In the genomic region with DNA sequence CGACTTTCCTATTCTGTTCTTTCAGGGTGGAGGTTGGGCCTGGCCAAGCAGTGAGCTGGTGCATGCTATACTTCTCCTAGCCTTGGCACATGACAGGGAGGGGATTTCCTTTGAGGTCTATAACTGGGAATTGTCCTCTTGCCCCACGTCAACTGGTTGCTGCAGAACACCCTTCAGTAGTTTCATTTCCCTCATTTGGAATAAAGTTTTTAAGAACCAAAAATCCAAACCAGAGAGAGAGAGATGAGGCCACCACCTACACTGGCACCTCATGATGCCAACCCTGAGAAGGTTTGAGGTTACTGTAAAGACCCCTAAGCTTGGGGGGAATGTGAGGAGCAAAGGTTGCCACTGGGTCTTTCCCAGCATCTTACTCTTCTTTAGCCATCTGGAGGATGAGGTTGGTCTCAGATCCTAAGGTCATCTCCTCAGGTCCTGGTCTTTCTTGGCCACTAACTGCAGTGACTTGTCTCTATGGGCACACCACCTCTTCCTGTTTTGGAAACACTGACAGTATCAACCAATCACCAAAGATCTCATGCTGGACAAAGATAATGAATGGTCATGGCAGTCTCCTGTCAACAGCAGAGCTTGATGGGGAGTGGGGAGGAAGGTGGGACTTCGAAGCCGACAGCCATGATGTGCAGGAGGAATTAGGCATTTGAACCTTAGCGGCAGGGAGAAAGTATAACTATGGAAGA, we compare ENCODE assay signal across 22 mouse cellular contexts. TPM values are rescaled to one million over a fixed set of nuclear protein-coding genes. Genes with fewer than 3 reads are reported as not detected.
DNase-seq lines count a peak whose midpoint lies in the region; ATAC-seq lines count a peak whose summit lies in the region.
"Had no signal": no experiment of that assay in that cellular context is flagged by ENCODE, and none has a peak within 500 bp of the region (broad histone marks: within the 10 kb centered on the region; RNA-seq: fewer than 3 reads in every experiment).

No protein-coding gene starts in this region.

- no peak overlapping the region for H3K27ac ChIP-seq in midbrain, embryonic 11.5 days (ENCODE audit: low read depth, low read length)
- H3K27ac ChIP-seq in midbrain, embryonic 15.5 days, result no peak overlapping the region
- H3K27ac ChIP-seq in hindbrain, embryonic 12.5 days, result no peak overlapping the region
- H3K27ac ChIP-seq: embryonic facial prominence, embryonic 10.5 days; limb, embryonic 12.5 days had no signal

- WGBS in midbrain, embryonic 11.5 days, result 89% methylated on average over 5 of the region's 5 CpGs
- 94% methylated on average over 5 of the region's 5 CpGs for WGBS in midbrain, embryonic 15.5 days
- WGBS in hindbrain, embryonic 12.5 days, result 89% methylated on average over 5 of the region's 5 CpGs

- H3K36me3 ChIP-seq in midbrain, embryonic 11.5 days (ENCODE audit: control insufficient read depth, insufficient read depth, low read length), result no peaks in the 10 kb centered on the region
- H3K36me3 ChIP-seq in midbrain, embryonic 15.5 days (replicated peaks), result no peaks in the 10 kb centered on the region
- H3K36me3 ChIP-seq in hindbrain, embryonic 12.5 days, result no peaks in the 10 kb centered on the region
- H3K36me3 ChIP-seq: embryonic facial prominence, embryonic 10.5 days; limb, embryonic 12.5 days had no signal

- no peak overlapping the region for H3K4me3 ChIP-seq in midbrain, embryonic 11.5 days (ENCODE audit: low read depth, low read length)
- H3K4me3 ChIP-seq in midbrain, embryonic 15.5 days, result no peak overlapping the region
- no peak overlapping the region for H3K4me3 ChIP-seq in hindbrain, embryonic 12.5 days
- H3K4me3 ChIP-seq: embryonic facial prominence, embryonic 10.5 days; limb, embryonic 12.5 days had no signal

- no peaks in the 10 kb centered on the region for H3K9me3 ChIP-seq in midbrain, embryonic 11.5 days (ENCODE audit: control insufficient read depth, low read length)
- no peaks in the 10 kb centered on the region for H3K9me3 ChIP-seq in midbrain, embryonic 15.5 days
- no peaks in the 10 kb centered on the region for H3K9me3 ChIP-seq in hindbrain, embryonic 12.5 days (replicated peaks)
- H3K9me3 ChIP-seq: limb, embryonic 12.5 days had no signal

- DNase-seq in heart, adult 18-20 months, result peak; percentile 26 to 74
- no peak for DNase-seq in heart, postnatal 25 days (ENCODE audit: low spot score)
- peak; percentile 4 for DNase-seq in midbrain, embryonic 11.5 days (ENCODE audit: low spot score, missing footprints)
- peak; percentile 50 for DNase-seq in skeletal muscle tissue, adult 2 months (ENCODE audit: low read depth, low spot score)
- DNase-seq in right cerebral cortex, postnatal 4 days, result no peak
- DNase-seq: adrenal gland, postnatal 36 days; cerebellum, postnatal 36 days; heart, postnatal 4 days; kidney, adult 8-10 months; kidney, postnatal 25 days had no signal

- H3K27me3 ChIP-seq in midbrain, embryonic 11.5 days (ENCODE audit: control insufficient read depth, insufficient read depth, low read length), result no peaks in the 10 kb centered on the region
- H3K27me3 ChIP-seq in midbrain, embryonic 15.5 days (replicated peaks), result no peaks in the 10 kb centered on the region
- H3K27me3 ChIP-seq in hindbrain, embryonic 12.5 days, result no peaks in the 10 kb centered on the region
- H3K27me3 ChIP-seq: limb, embryonic 12.5 days had no signal

- intact Hi-C loops in heart, postnatal 25 days (cut with DNase I), result no loop called here

- no peaks in the 10 kb centered on the region for H3K4me1 ChIP-seq in midbrain, embryonic 11.5 days (ENCODE audit: control insufficient read depth, insufficient read depth, low read length)
- H3K4me1 ChIP-seq in midbrain, embryonic 15.5 days, result no peaks in the 10 kb centered on the region
- H3K4me1 ChIP-seq in hindbrain, embryonic 12.5 days, result no peaks in the 10 kb centered on the region
- H3K4me1 ChIP-seq: embryonic facial prominence, embryonic 10.5 days; limb, embryonic 12.5 days had no signal

- no peak for ATAC-seq in midbrain, embryonic 11.5 days (ENCODE audit: low FRiP score)
- ATAC-seq in midbrain, embryonic 15.5 days (replicated peaks), result no peak
- ATAC-seq in granulocyte monocyte progenitor cell, adult 5-6 weeks (replicated peaks; ENCODE audit: poor library complexity, severe bottlenecking), result peak; percentile 93
- ATAC-seq in hindbrain, embryonic 12.5 days (ENCODE audit: low FRiP score), result no peak
- ATAC-seq: activated CD4-positive, CD25-positive, alpha-beta regulatory T cell, adult 4 months; forebrain, embryonic 14.5 days; midbrain, embryonic 16.5 days; Patski had no signal

- H3K4me2 ChIP-seq in midbrain, embryonic 11.5 days, result no peak overlapping the region
- no peak overlapping the region for H3K4me2 ChIP-seq in midbrain, embryonic 15.5 days
- no peak overlapping the region for H3K4me2 ChIP-seq in hindbrain, embryonic 12.5 days (replicated peaks)
- H3K4me2 ChIP-seq: heart, embryonic 11.5 days; limb, embryonic 12.5 days had no signal

- H3K9ac ChIP-seq in midbrain, embryonic 11.5 days (ENCODE audit: low read length), result no peak overlapping the region
- H3K9ac ChIP-seq in midbrain, embryonic 15.5 days, result no peak overlapping the region
- no peak overlapping the region for H3K9ac ChIP-seq in hindbrain, embryonic 12.5 days
- H3K9ac ChIP-seq: limb, embryonic 12.5 days had no signal

RNA-seq across cellular contexts. Expression of a gene that starts 5.8 kb away (rescaled TPM):
- total RNA-seq in heart, adult 18-20 months (2021), result 1 to 10 TPM; 3.6 to 4.9 TPM
- 1 to 10 TPM; 5.3 to 5.6 TPM for total RNA-seq in heart, postnatal 25 days (2021)
- 7.4 and 10.3 TPM in 2 replicates for polyA plus RNA-seq in midbrain, embryonic 11.5 days (2014; fragmentation: Nextera tagmentation; extraction: Ambion mirVana)
- polyA plus RNA-seq in midbrain, embryonic 15.5 days (2015; fragmentation: Nextera tagmentation; extraction: Ambion mirVana), result 8.4 and 8.6 TPM in 2 replicates
- 185 and 192 TPM in 2 replicates for total RNA-seq in granulocyte monocyte progenitor cell, adult 5-6 weeks (2014; fragmentation: Nextera tagmentation)
- total RNA-seq in granulocyte monocyte progenitor cell, adult 5-6 weeks (2017), result 110 and 119 TPM in 2 replicates
- 9.8 and 10.1 TPM in 2 replicates for polyA plus RNA-seq in hindbrain, embryonic 12.5 days (2016; fragmentation: Nextera tagmentation; extraction: Ambion mirVana)
- polyA plus RNA-seq: C2C12, Patski had no signal

RNA-seq across cellular contexts. Expression of a gene that starts 8.4 kb away (rescaled TPM):
- total RNA-seq in heart, adult 18-20 months (2021), result not detected
- total RNA-seq in heart, postnatal 25 days (2021), result not detected
- 0.23 TPM in 1 of 2 replicates, not detected in the other for polyA plus RNA-seq in midbrain, embryonic 11.5 days (2014; fragmentation: Nextera tagmentation; extraction: Ambion mirVana)
- polyA plus RNA-seq in midbrain, embryonic 15.5 days (2015; fragmentation: Nextera tagmentation; extraction: Ambion mirVana), result not detected in 2 replicates
- total RNA-seq in granulocyte monocyte progenitor cell, adult 5-6 weeks (2014; fragmentation: Nextera tagmentation), result 102 and 159 TPM in 2 replicates
- total RNA-seq in granulocyte monocyte progenitor cell, adult 5-6 weeks (2017), result 86.7 and 90.4 TPM in 2 replicates
- polyA plus RNA-seq in hindbrain, embryonic 12.5 days (2016; fragmentation: Nextera tagmentation; extraction: Ambion mirVana), result 0.26 TPM in 1 of 2 replicates, not detected in the other
- total RNA-seq: adrenal gland, postnatal 36 days; heart, postnatal 4 days; layer of hippocampus, postnatal 10 days had no signal
- polyA plus RNA-seq: activated CD4-positive, CD25-positive, alpha-beta regulatory T cell, adult 4 months; C2C12; embryonic facial prominence, embryonic 10.5 days; forebrain, embryonic 14.5 days; limb, embryonic 12.5 days; midbrain, embryonic 16.5 days; Patski had no signal

Comparison
In these comparisons a context has a peak if more than half of its experiments do, and no peak if none do; other contexts are left out.
1. DNase-seq: peak in heart, adult 18-20 months (2 of 2), midbrain, embryonic 11.5 days (single experiment) and skeletal muscle tissue, adult 2 months (single experiment); none in heart, postnatal 25 days (single experiment) and right cerebral cortex, postnatal 4 days (single experiment).
2. RNA of a gene that starts 5.8 kb away (total RNA-seq): 110 to 192 TPM in granulocyte monocyte progenitor cell, adult 5-6 weeks; 5.3 to 5.6 TPM in heart, postnatal 25 days and 3.6 to 4.9 TPM in heart, adult 18-20 months; every median in the first group is over 10 times any median in the second.
3. RNA of a gene that starts 8.4 kb away (total RNA-seq): 86.7 to 159 TPM in granulocyte monocyte progenitor cell, adult 5-6 weeks; not detected in heart, adult 18-20 months and not detected in heart, postnatal 25 days; every median in the first group is over 10 times any median in the second.